Mouse (Mus musculus) liver, embryonic 15.5 days (tissue): Measurements from ENCODE around the gene Gm20388. TPM values are rescaled to one million over a fixed set of nuclear protein-coding genes. Genes with fewer than 3 reads are reported as not detected.

Source experiments
- ATAC-seq: fragments of 200-750 bp; cut with Nextera tagmentation; 2 replicates; pipeline ENCODE4 v1.8.0; 2017; ENCODE audit warnings: moderate number of reproducible peaks, mild to moderate bottlenecking, moderate library complexity; ENCODE audit not compliant: insufficient read depth
- H3K27ac ChIP-seq: fragments of 300-500 bp; sonication (generic); replicated peaks from 2 replicates; pipeline ENCODE4 v1.5.1; 2015; ENCODE audit warnings: mild to moderate bottlenecking, inconsistent platforms
- H3K27me3 ChIP-seq: fragments of 300-500 bp; sonication (generic); 2 replicates; pipeline ENCODE4 v1.6.1; 2015; ENCODE audit warnings: mild to moderate bottlenecking, inconsistent platforms
- H3K36me3 ChIP-seq: fragments of 300-500 bp; sonication (generic); replicated peaks from 2 replicates; pipeline ENCODE4 v1.6.1; 2015; ENCODE audit warnings: moderate library complexity, mild to moderate bottlenecking, inconsistent platforms
- H3K4me1 ChIP-seq: fragments of 300-500 bp; sonication (generic); replicated peaks from 2 replicates; pipeline ENCODE4 v1.6.1; 2015; ENCODE audit warnings: inconsistent platforms
- H3K4me2 ChIP-seq: fragments of 300-500 bp; sonication (generic); 2 replicates; pipeline ENCODE4 v1.6.1; 2015; ENCODE audit warnings: moderate library complexity, mild to moderate bottlenecking, inconsistent platforms
- H3K4me3 ChIP-seq: fragments of 300-500 bp; sonication (generic); replicated peaks from 2 replicates; pipeline ENCODE4 v1.5.1; 2015; ENCODE audit warnings: mild to moderate bottlenecking, inconsistent platforms
- H3K9ac ChIP-seq: fragments of 300-500 bp; sonication (generic); 2 replicates; pipeline ENCODE4 v1.6.1; 2015; ENCODE audit warnings: moderate library complexity, mild to moderate bottlenecking, inconsistent platforms
- H3K9me3 ChIP-seq: fragments of 300-500 bp; sonication (generic); replicated peaks from 2 replicates; pipeline ENCODE4 v1.6.1; 2016; ENCODE audit warnings: inconsistent platforms
- WGBS: fragments of 180-500 bp; shearing (Covaris S2); methylation state at CpG from one replicate; pipeline ENCODE4 v1.1.7; 2015; ENCODE audit warnings: mixed read lengths; ENCODE audit not compliant: insufficient replicate concordance; 5-methylcytosine and 5-hydroxymethylcytosine counted together
- polyA plus RNA-seq: library from polyadenylated mRNA; unstranded; fragments of >200 nt; fragmentation: Nextera tagmentation; extraction: Ambion mirVana; gene quantifications from 2 replicates; pipeline ENCODE4 v1.2.1, GENCODE M21; 2015

Gm20388 gene
- polyA plus RNA-seq, 1 experiment from 2014 or later: not detected

GRCm38 (mm10) chr8:121964716-121965512 lies 2054.3 kb downstream of the Gm20388 start:
- no peak overlapping the region for H3K9ac ChIP-seq
- no peak overlapping the region for H3K4me2 ChIP-seq
- WGBS: 81% methylated on average over 8 of the region's 8 CpGs
- no peaks in the 10 kb centered on the region for H3K36me3 ChIP-seq
- H3K4me3 ChIP-seq: no peak overlapping the region
- H3K4me1 ChIP-seq: peaks cover 43% of the 10 kb centered on the region
- no peak for ATAC-seq
- no peaks in the 10 kb centered on the region for H3K9me3 ChIP-seq
- H3K27me3 ChIP-seq: no peaks in the 10 kb centered on the region
- no peak overlapping the region for H3K27ac ChIP-seq

GRCm38 (mm10) chr8:121966110-121966509 lies 2055.5 kb downstream of the Gm20388 start:
- peaks cover 6% of the 10 kb centered on the region; the same call in 1 of the 2 replicates for H3K36me3 ChIP-seq
- H3K9ac ChIP-seq: no peak overlapping the region
- H3K4me3 ChIP-seq: no peak overlapping the region
- no peak overlapping the region for H3K4me2 ChIP-seq
- no peak overlapping the region for H3K27ac ChIP-seq
- no peak for ATAC-seq
- H3K9me3 ChIP-seq: no peaks in the 10 kb centered on the region
- peaks cover 45% of the 10 kb centered on the region for H3K4me1 ChIP-seq
- H3K27me3 ChIP-seq: no peaks in the 10 kb centered on the region
- 66% methylated on average over 5 of the region's 5 CpGs for WGBS

GRCm38 (mm10) chr8:121966714-121967448 lies 2056.2 kb downstream of the Gm20388 start:
- WGBS: 60% methylated on average over 7 of the region's 7 CpGs
- no peak overlapping the region for H3K4me2 ChIP-seq
- no peak overlapping the region for H3K27ac ChIP-seq
- no peaks in the 10 kb centered on the region for H3K27me3 ChIP-seq
- ATAC-seq: no peak
- peaks cover 45% of the 10 kb centered on the region for H3K4me1 ChIP-seq
- no peak overlapping the region for H3K9ac ChIP-seq
- H3K4me3 ChIP-seq: no peak overlapping the region
- peaks cover 6% of the 10 kb centered on the region; the same call in 1 of the 2 replicates for H3K36me3 ChIP-seq
- no peaks in the 10 kb centered on the region for H3K9me3 ChIP-seq

- ATAC-seq: no peak
- 72% methylated on average over 4 of the region's 4 CpGs for WGBS
- H3K4me3 ChIP-seq: no peak overlapping the region
- no peak overlapping the region for H3K4me2 ChIP-seq
- H3K4me1 ChIP-seq: peaks cover 42% of the 10 kb centered on the region
- no peaks in the 10 kb centered on the region for H3K27me3 ChIP-seq
- H3K9me3 ChIP-seq: no peaks in the 10 kb centered on the region
- H3K27ac ChIP-seq: no peak overlapping the region
- H3K36me3 ChIP-seq: peaks cover 6% of the 10 kb centered on the region; the same call in 1 of the 2 replicates
- H3K9ac ChIP-seq: no peak overlapping the region
Observed at GRCm38 (mm10) chr8:121967977-121968376, 2057.3 kb downstream of the Gm20388 start.

GRCm38 (mm10) chr8:121968542-121968941 lies 2057.9 kb downstream of the Gm20388 start:
- Histone ChIP-seq H3K9me3 (no peaks in the 10 kb centered on the region), H3K27ac (no peak overlapping the region), H3K27me3 (no peaks in the 10 kb centered on the region), H3K4me1 (peaks cover 42% of the 10 kb centered on the region), H3K36me3 (peaks cover 6% of the 10 kb centered on the region; the same call in 1 of the 2 replicates), H3K4me3 (no peak overlapping the region), H3K4me2 (no peak overlapping the region), H3K9ac (no peak overlapping the region)
- peak; percentile 40; the same call in 1 of the 2 replicates for ATAC-seq
- 35% methylated on average over 4 of the region's 4 CpGs for WGBS

GRCm38 (mm10) chr8:121970225-121970624 lies 2059.6 kb downstream of the Gm20388 start:
- Histone ChIP-seq H3K36me3 (peaks cover 22% of the 10 kb centered on the region), H3K4me2 (no peak overlapping the region), H3K9me3 (no peaks in the 10 kb centered on the region), H3K4me1 (peaks cover 42% of the 10 kb centered on the region), H3K27ac (no peak overlapping the region), H3K27me3 (no peaks in the 10 kb centered on the region), H3K4me3 (no peak overlapping the region), H3K9ac (no peak overlapping the region)
- ATAC-seq: no peak
- 87% methylated on average over 8 of the region's 8 CpGs for WGBS

- no peak for ATAC-seq
- 52% methylated on average over 17 of the region's 17 CpGs for WGBS
- Histone ChIP-seq H3K36me3 (peaks cover 35% of the 10 kb centered on the region), H3K4me1 (peaks cover 29% of the 10 kb centered on the region), H3K4me3 (no peak overlapping the region), H3K27ac (no peak overlapping the region), H3K9me3 (no peaks in the 10 kb centered on the region), H3K27me3 (no peaks in the 10 kb centered on the region), H3K9ac (no peak overlapping the region), H3K4me2 (no peak overlapping the region)
Observed at GRCm38 (mm10) chr8:121971488-121972058, 2060.9 kb downstream of the Gm20388 start.

DNA sequence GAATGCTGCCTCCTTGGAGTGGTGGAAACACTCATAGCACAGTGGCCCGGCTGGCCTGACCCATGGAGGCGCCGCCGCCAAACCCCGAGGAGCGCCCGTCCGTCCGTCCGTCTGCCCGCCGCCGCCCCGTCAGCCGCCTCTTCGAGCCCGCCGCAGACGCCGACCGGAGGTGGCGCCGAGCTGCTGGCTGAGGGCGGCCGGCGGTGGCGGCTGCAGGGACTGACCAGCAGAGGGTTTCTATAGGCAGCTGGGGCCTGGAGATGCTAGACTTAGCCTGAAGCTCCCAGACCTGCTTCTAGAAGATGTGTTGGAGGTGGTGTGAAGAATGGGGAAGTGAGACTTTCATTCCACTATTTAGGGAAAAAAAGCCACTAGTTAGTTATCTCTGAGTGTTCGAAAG lies 2063.3 kb downstream of the Gm20388 start:
- Histone ChIP-seq H3K9ac (no peak overlapping the region), H3K27me3 (no peaks in the 10 kb centered on the region), H3K4me1 (peaks cover 5% of the 10 kb centered on the region), H3K4me2 (no peak overlapping the region), H3K27ac (no peak overlapping the region), H3K4me3 (no peak overlapping the region), H3K36me3 (peaks cover 58% of the 10 kb centered on the region), H3K9me3 (no peaks in the 10 kb centered on the region)
- 91% methylated on average over 28 of the region's 28 CpGs for WGBS
- no peak for ATAC-seq

DNA sequence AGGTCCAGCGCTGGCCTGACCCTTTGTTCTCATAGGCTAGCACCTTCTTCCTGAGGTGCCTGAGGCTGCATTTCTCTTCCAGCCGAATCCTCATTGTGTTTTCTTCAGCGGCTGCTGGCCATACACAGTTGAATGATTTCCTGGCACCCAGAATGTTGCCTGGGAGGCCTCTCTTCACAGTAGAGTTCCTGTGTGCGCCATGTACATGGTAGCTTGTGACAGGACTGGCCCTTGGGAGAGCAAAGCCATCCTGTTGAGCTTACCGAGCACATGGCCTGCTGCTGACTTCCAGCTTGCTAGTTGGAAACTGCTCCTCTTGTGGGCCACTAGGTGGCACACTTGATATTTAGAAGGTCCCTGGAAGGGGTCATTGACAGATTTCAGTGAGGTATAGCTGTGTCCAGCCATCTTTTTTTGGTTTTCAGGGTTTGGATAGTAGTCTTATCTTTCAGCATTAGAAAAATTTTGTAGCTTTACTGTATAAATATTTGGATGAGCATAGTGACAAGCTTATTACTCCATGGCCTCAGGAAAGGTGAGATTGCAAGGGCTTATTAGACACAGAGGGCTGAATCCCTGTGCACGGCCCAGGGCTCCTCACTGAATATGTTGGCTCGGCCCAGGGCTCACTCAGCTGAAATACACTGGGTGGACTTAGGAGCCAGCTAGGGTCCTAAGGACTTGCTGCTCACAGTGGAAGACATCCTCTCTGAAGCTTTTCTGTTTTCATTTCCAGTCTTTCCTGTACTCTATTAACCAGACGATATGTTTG lies 2067.4 kb downstream of the Gm20388 start:
- H3K27ac ChIP-seq: no peak overlapping the region
- no peaks in the 10 kb centered on the region for H3K4me1 ChIP-seq
- H3K4me3 ChIP-seq: no peak overlapping the region
- H3K36me3 ChIP-seq: peaks cover 89% of the 10 kb centered on the region
- WGBS: 70% methylated on average over 8 of the region's 8 CpGs
- H3K27me3 ChIP-seq: no peaks in the 10 kb centered on the region
- no peaks in the 10 kb centered on the region for H3K9me3 ChIP-seq
- no peak overlapping the region for H3K9ac ChIP-seq
- no peak overlapping the region for H3K4me2 ChIP-seq
- no peak; the same call in 1 of the 2 replicates for ATAC-seq

GRCm38 (mm10) chr8:121978670-121979069 lies 2068.0 kb downstream of the Gm20388 start:
- H3K36me3 ChIP-seq: peaks cover 95% of the 10 kb centered on the region
- H3K9me3 ChIP-seq: no peaks in the 10 kb centered on the region
- no peak overlapping the region for H3K4me2 ChIP-seq
- ATAC-seq: no peak
- no peaks in the 10 kb centered on the region for H3K4me1 ChIP-seq
- no peaks in the 10 kb centered on the region for H3K27me3 ChIP-seq
- no peak overlapping the region for H3K9ac ChIP-seq
- H3K27ac ChIP-seq: no peak overlapping the region
- H3K4me3 ChIP-seq: no peak overlapping the region
- WGBS: 92% methylated on average over 13 of the region's 13 CpGs
